Mouse (Mus musculus) limb, embryonic 14.5 days (tissue): ENCODE results near the gene Cd80. TPM values are rescaled to one million over a fixed set of nuclear protein-coding genes. Genes with fewer than 3 reads are reported as not detected.
"Not testable (repeated sequence)": the region's sequence is repeated elsewhere in the genome, so short reads cannot be mapped to it uniquely, and the experiment has no call there.

Source experiments
- ATAC-seq: fragments of 200-750 bp; cut with Nextera tagmentation; 2 replicates; pipeline ENCODE4 v1.8.0; 2017; ENCODE audit warnings: low read depth, moderate number of reproducible peaks, moderate TSS enrichment; ENCODE audit not compliant: low FRiP score
- DNase-seq: peaks from one replicate; pipeline ENCODE4 v3.0.0-alpha.2; 2015; ENCODE audit warnings: low spot score
- H3K27ac ChIP-seq: fragments of 300-500 bp; sonication (generic); replicated peaks from 2 replicates; pipeline ENCODE4 v1.5.1; 2014; ENCODE audit warnings: low read depth, mild to moderate bottlenecking, low read length, moderate library complexity, mixed read lengths
- H3K27me3 ChIP-seq: fragments of 300-500 bp; sonication (generic); 2 replicates; pipeline ENCODE4 v1.6.1; 2014; ENCODE audit warnings: low read length, mixed read lengths; ENCODE audit not compliant: control insufficient read depth, insufficient read depth
- H3K36me3 ChIP-seq: fragments of 300-500 bp; sonication (generic); 2 replicates; pipeline ENCODE4 v1.6.1; 2014; ENCODE audit warnings: mild to moderate bottlenecking, low read length, moderate library complexity, mixed read lengths; ENCODE audit not compliant: control insufficient read depth, insufficient read depth
- H3K4me1 ChIP-seq: fragments of 300-500 bp; sonication (generic); 2 replicates; pipeline ENCODE4 v1.6.1; 2014; ENCODE audit warnings: antibody characterized with exemption, low read length, mixed read lengths; ENCODE audit not compliant: control insufficient read depth, insufficient read depth
- H3K4me2 ChIP-seq: fragments of 300-500 bp; sonication (generic); replicated peaks from 2 replicates; pipeline ENCODE4 v1.6.1; 2014; ENCODE audit warnings: low read depth, mild to moderate bottlenecking, low read length, moderate library complexity; ENCODE audit not compliant: severe bottlenecking
- H3K4me3 ChIP-seq: fragments of 300-500 bp; sonication (generic); replicated peaks from 2 replicates; pipeline ENCODE4 v1.5.1; 2014; ENCODE audit warnings: low read length
- H3K9ac ChIP-seq: fragments of 300-500 bp; sonication (generic); 2 replicates; pipeline ENCODE4 v1.6.1; 2014; ENCODE audit warnings: mild to moderate bottlenecking, low read depth, low read length, moderate library complexity; ENCODE audit not compliant: severe bottlenecking
- H3K9me3 ChIP-seq: fragments of 300-500 bp; sonication (generic); 2 replicates; pipeline ENCODE4 v1.6.1; 2016; ENCODE audit warnings: low read length; ENCODE audit not compliant: control insufficient read depth
- POLR2A ChIP-seq: fragments of 200-500 bp; IDR thresholded peaks from 2 replicates; pipeline ENCODE4 v1.8.0; 2012; ENCODE audit warnings: inconsistent platforms, mild to moderate bottlenecking, moderate library complexity, borderline replicate concordance; ENCODE audit not compliant: insufficient read depth, insufficient read length; ENCODE audit errors: extremely low read depth
- WGBS: fragments of 180-500 bp; shearing (Covaris S2); extraction: QIAGEN DNeasy Blood & Tissue Kit; methylation state at CpG from one replicate; pipeline ENCODE4 v1.1.7; 2014; 5-methylcytosine and 5-hydroxymethylcytosine counted together
- polyA plus RNA-seq, 2 experiments: library from polyadenylated mRNA; depleted of rRNA in 1 of 2; stranded (reverse) in 1 of 2; unstranded in 1 of 2; fragments of >200 nt; fragmentation: Nextera tagmentation in 1 of 2; extraction: Ambion mirVana in 1 of 2; gene quantifications; 2 replicates each; pipeline versions ENCODE4 v1.2.1 to v1.2.3; 2012 to 2014

Gene Cd80
- polyA plus RNA-seq, 2 experiments, result 0.33 to 0.45 TPM

GRCm38 (mm10) chr16:38443721-38444464 is 11.5 kb upstream of the Cd80 start:
- ATAC-seq (no peak), DNase-seq (no peak)
- no peak overlapping the region for H3K4me2 ChIP-seq
- no peak for TF ChIP-seq POLR2A
- H3K9ac ChIP-seq, result no peak overlapping the region
- H3K9me3 ChIP-seq, result no peaks in the 10 kb centered on the region
- H3K27me3 ChIP-seq, result no peaks in the 10 kb centered on the region
- H3K27ac ChIP-seq, result no peak overlapping the region
- no peaks in the 10 kb centered on the region for H3K4me1 ChIP-seq
- 95% methylated on average over 7 of the region's 7 CpGs for WGBS
- H3K36me3 ChIP-seq, result peaks cover 57% of the 10 kb centered on the region
- H3K4me3 ChIP-seq, result no peak overlapping the region

DNA sequence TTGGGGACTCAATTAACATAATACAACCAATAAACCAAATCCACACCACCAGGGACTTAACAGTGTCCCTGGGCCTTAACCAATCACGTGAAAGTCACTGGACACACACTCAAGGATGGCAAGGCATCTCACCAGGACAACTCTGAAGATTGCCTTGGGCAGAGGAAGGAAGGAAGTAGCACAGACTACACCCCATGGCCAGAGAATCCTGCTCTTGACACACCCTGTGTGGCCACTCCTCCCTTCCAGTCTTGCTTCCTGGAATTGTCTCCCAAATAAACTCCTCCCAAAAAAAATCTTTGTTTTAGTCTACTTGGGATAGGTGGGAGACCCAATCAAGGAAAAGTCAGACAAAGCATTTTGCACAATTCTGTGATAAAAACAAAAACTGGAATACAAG is 10.3 kb upstream of the Cd80 start:
- Histone ChIP-seq H3K36me3 (peaks cover 68% of the 10 kb centered on the region), H3K4me1 (no peaks in the 10 kb centered on the region), H3K27ac (no peak overlapping the region), H3K9me3 (no peaks in the 10 kb centered on the region), H3K27me3 (no peaks in the 10 kb centered on the region), H3K9ac (no peak overlapping the region), H3K4me3 (no peak overlapping the region), H3K4me2 (no peak overlapping the region)
- no peak for TF ChIP-seq POLR2A
- ATAC-seq (no peak), DNase-seq (no peak)
- 82% methylated on average over 1 of the region's 1 CpGs for WGBS

DNA sequence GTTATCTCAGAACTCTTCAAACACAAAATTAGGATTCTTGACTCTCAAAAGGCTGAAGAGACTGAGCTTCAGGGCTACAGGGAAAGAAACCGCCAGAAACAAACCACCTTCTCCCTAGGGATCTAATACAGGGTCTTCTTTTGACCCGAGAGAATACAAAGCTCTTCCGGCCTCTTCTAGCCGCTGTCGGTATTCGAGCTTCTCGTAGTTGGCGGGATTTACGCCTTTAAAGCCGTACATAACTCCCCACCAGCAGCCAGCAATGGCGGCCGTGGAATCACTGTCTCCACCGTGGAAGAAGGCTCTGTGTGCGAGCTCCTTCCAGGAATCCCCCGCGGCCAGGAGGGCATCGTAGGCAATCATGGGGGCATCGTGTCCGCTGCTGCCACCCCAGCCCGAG is 9.8 kb upstream of the Cd80 start:
- H3K9ac ChIP-seq, result no peak overlapping the region
- H3K4me3 ChIP-seq, result no peak overlapping the region
- H3K27me3 ChIP-seq, result no peaks in the 10 kb centered on the region
- no peaks in the 10 kb centered on the region for H3K9me3 ChIP-seq
- 96% methylated on average over 20 of the region's 20 CpGs for WGBS
- no peak for TF ChIP-seq POLR2A
- H3K4me1 ChIP-seq, result no peaks in the 10 kb centered on the region; the same call in 1 of the 2 replicates
- peaks cover 71% of the 10 kb centered on the region for H3K36me3 ChIP-seq
- no peak for DNase-seq
- no peak overlapping the region for H3K27ac ChIP-seq
- no peak for ATAC-seq
- H3K4me2 ChIP-seq, result no peak overlapping the region

- peaks cover 71% of the 10 kb centered on the region for H3K36me3 ChIP-seq
These were observed 9.2 kb upstream of the Cd80 start for GRCm38 (mm10) chr16:38446141-38446540.

DNA sequence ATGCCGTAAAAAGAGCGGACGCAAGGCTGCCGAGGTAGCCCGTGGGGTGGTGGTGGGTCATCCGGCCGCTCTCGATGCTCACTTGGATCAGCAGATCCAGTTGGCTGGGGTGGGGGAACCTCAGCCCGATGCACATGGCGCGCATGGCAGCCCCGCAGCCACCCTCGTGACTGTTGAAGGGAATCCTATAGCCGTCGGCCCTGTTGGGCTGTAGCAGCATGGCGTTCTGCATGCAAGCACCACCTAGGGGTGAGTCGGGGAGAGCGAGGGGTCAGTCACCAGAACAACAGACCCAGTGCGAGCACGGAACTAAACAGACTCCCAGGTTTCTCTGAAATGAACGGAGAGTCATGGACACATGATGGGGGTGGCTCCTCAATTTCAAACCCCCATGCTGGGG is 8.0 kb upstream of the Cd80 start:
- no peak for TF ChIP-seq POLR2A
- ATAC-seq (no peak), DNase-seq (no peak)
- 90% methylated on average over 21 of the region's 21 CpGs for WGBS
- no peak overlapping the region for H3K4me3 ChIP-seq
- H3K9ac ChIP-seq, result no peak overlapping the region
- H3K27ac ChIP-seq, result no peak overlapping the region
- H3K4me1 ChIP-seq, result peaks cover 6% of the 10 kb centered on the region; the same call in 1 of the 2 replicates
- peaks cover 71% of the 10 kb centered on the region for H3K36me3 ChIP-seq
- no peaks in the 10 kb centered on the region for H3K9me3 ChIP-seq
- no peak overlapping the region for H3K4me2 ChIP-seq
- H3K27me3 ChIP-seq, result no peaks in the 10 kb centered on the region

More at GRCm38 (mm10) chr16:38446141-38446540, 9.2 kb upstream of the Cd80 start:
- H3K4me3 ChIP-seq, H3K27me3 ChIP-seq, H3K4me1 ChIP-seq, H3K9ac ChIP-seq, ATAC-seq, DNase-seq, H3K9me3 ChIP-seq, H3K27ac ChIP-seq, H3K4me2 ChIP-seq: not testable (repeated sequence)
- 94% methylated on average over 2 of the region's 2 CpGs for WGBS
